Mouse (Mus musculus) kidney, embryonic 16.5 days (tissue): Measurements from ENCODE around the gene Slc8a1. TPM values are rescaled to one million over a fixed set of nuclear protein-coding genes. Genes with fewer than 3 reads are reported as not detected.

ENCODE experiments used
- ATAC-seq: fragments of 200-750 bp; cut with Nextera tagmentation; 2 replicates; pipeline ENCODE4 v1.8.0; 2017; ENCODE audit warnings: moderate TSS enrichment; ENCODE audit not compliant: low FRiP score, low TSS enrichment
- H3K27ac ChIP-seq: fragments of 300-500 bp; sonication (generic); 2 replicates; pipeline ENCODE4 v1.5.1; 2014; ENCODE audit warnings: low read length
- H3K27me3 ChIP-seq: fragments of 300-500 bp; sonication (generic); 2 replicates; pipeline ENCODE4 v1.6.1; 2014; ENCODE audit warnings: low read length, control low read depth, mixed read lengths; ENCODE audit not compliant: insufficient read depth
- H3K36me3 ChIP-seq: fragments of 300-500 bp; sonication (generic); 2 replicates; pipeline ENCODE4 v1.6.1; 2014; ENCODE audit warnings: low read length, control low read depth, mixed read lengths; ENCODE audit not compliant: insufficient read depth
- H3K4me1 ChIP-seq: fragments of 300-500 bp; sonication (generic); 2 replicates; pipeline ENCODE4 v1.6.1; 2014; ENCODE audit warnings: low read length, control low read depth, mixed read lengths; ENCODE audit not compliant: insufficient read depth
- H3K4me2 ChIP-seq: fragments of 300-500 bp; sonication (generic); replicated peaks from 2 replicates; pipeline ENCODE4 v1.6.1; 2014; ENCODE audit warnings: low read depth, low read length
- H3K4me3 ChIP-seq: fragments of 300-500 bp; sonication (generic); 2 replicates; pipeline ENCODE4 v1.5.1; 2014; ENCODE audit warnings: mild to moderate bottlenecking, low read length
- H3K9ac ChIP-seq: fragments of 300-500 bp; sonication (generic); replicated peaks from 2 replicates; pipeline ENCODE4 v1.6.1; 2014; ENCODE audit warnings: low read length
- H3K9me3 ChIP-seq: fragments of 300-500 bp; sonication (generic); 2 replicates; pipeline ENCODE4 v1.6.1; 2016; ENCODE audit warnings: low read length, control low read depth
- WGBS: fragments of 180-500 bp; shearing (Covaris S2); extraction: QIAGEN DNeasy Blood & Tissue Kit; methylation state at CpG from one replicate; pipeline ENCODE4 v1.1.7; 2014; 5-methylcytosine and 5-hydroxymethylcytosine counted together
- polyA plus RNA-seq: library from polyadenylated mRNA; unstranded; fragments of >200 nt; fragmentation: Nextera tagmentation; extraction: Ambion mirVana; gene quantifications from 2 replicates; pipeline ENCODE4 v1.2.1, GENCODE M21; 2015

The Slc8a1 gene
- polyA plus RNA-seq, 1 experiment from 2014 or later = 12.8 TPM

GRCm38 (mm10) chr17:81479807-81480206, 258.4 kb downstream of the Slc8a1 start:
- no peaks in the 10 kb centered on the region for H3K27me3 ChIP-seq
- no peak overlapping the region for H3K4me2 ChIP-seq
- peak overlapping the region; percentile 58; the same call in 1 of the 2 replicates for H3K27ac ChIP-seq
- WGBS = 36% methylated on average over 4 of the region's 4 CpGs
- no peak overlapping the region for H3K4me3 ChIP-seq
- ATAC-seq = no peak
- H3K4me1 ChIP-seq = peaks cover 10% of the 10 kb centered on the region
- H3K9ac ChIP-seq = no peak overlapping the region
- H3K9me3 ChIP-seq = no peaks in the 10 kb centered on the region
- no peaks in the 10 kb centered on the region for H3K36me3 ChIP-seq

GRCm38 (mm10) chr17:81477420-81477819, 260.8 kb downstream of the Slc8a1 start:
- H3K4me3 ChIP-seq = no peak overlapping the region
- 67% methylated on average over 1 of the region's 1 CpGs for WGBS
- no peaks in the 10 kb centered on the region for H3K27me3 ChIP-seq
- no peaks in the 10 kb centered on the region for H3K9me3 ChIP-seq
- H3K36me3 ChIP-seq = no peaks in the 10 kb centered on the region
- no peak overlapping the region for H3K4me2 ChIP-seq
- no peak overlapping the region for H3K27ac ChIP-seq
- H3K9ac ChIP-seq = no peak overlapping the region
- ATAC-seq = no peak
- peaks cover 10% of the 10 kb centered on the region for H3K4me1 ChIP-seq

GRCm38 (mm10) chr17:81473363-81473762, 264.8 kb downstream of the Slc8a1 start:
- no peaks in the 10 kb centered on the region for H3K27me3 ChIP-seq
- H3K27ac ChIP-seq = no peak overlapping the region
- H3K4me1 ChIP-seq = no peaks in the 10 kb centered on the region
- 58% methylated on average over 3 of the region's 3 CpGs for WGBS
- no peak overlapping the region for H3K9ac ChIP-seq
- H3K4me2 ChIP-seq = no peak overlapping the region
- no peaks in the 10 kb centered on the region for H3K36me3 ChIP-seq
- ATAC-seq = no peak
- no peaks in the 10 kb centered on the region for H3K9me3 ChIP-seq
- H3K4me3 ChIP-seq = no peak overlapping the region

- Histone ChIP-seq H3K4me1 (no peaks in the 10 kb centered on the region), H3K4me3 (no peak overlapping the region), H3K4me2 (no peak overlapping the region), H3K9ac (no peak overlapping the region), H3K36me3 (no peaks in the 10 kb centered on the region), H3K27me3 (no peaks in the 10 kb centered on the region), H3K9me3 (no peaks in the 10 kb centered on the region), H3K27ac (no peak overlapping the region)
- WGBS = 56% methylated on average over 5 of the region's 5 CpGs
- ATAC-seq = no peak
These were observed 269.2 kb downstream of the Slc8a1 start for GRCm38 (mm10) chr17:81468941-81469340.

- Histone ChIP-seq H3K4me2 (no peak overlapping the region), H3K27ac (no peak overlapping the region), H3K27me3 (no peaks in the 10 kb centered on the region), H3K4me3 (no peak overlapping the region), H3K9me3 (no peaks in the 10 kb centered on the region), H3K4me1 (no peaks in the 10 kb centered on the region), H3K9ac (no peak overlapping the region), H3K36me3 (no peaks in the 10 kb centered on the region)
- ATAC-seq = no peak
- WGBS = 90% methylated on average over 3 of the region's 3 CpGs
These were observed 278.8 kb downstream of the Slc8a1 start for GRCm38 (mm10) chr17:81459379-81459778.

- WGBS = 64% methylated on average over 7 of the region's 7 CpGs
- no peaks in the 10 kb centered on the region for H3K27me3 ChIP-seq
- no peaks in the 10 kb centered on the region for H3K36me3 ChIP-seq
These were observed 282.2 kb downstream of the Slc8a1 start for GRCm38 (mm10) chr17:81455977-81456376.

GRCm38 (mm10) chr17:81455269-81455668, 282.9 kb downstream of the Slc8a1 start:
- no peaks in the 10 kb centered on the region for H3K36me3 ChIP-seq
- no peak overlapping the region for H3K27ac ChIP-seq
- H3K4me1 ChIP-seq = no peaks in the 10 kb centered on the region
- H3K27me3 ChIP-seq = no peaks in the 10 kb centered on the region
- H3K4me2 ChIP-seq = no peak overlapping the region
- no peak for ATAC-seq
- H3K9ac ChIP-seq = no peak overlapping the region
- H3K9me3 ChIP-seq = no peaks in the 10 kb centered on the region
- H3K4me3 ChIP-seq = no peak overlapping the region
- WGBS = 70% methylated on average over 3 of the region's 3 CpGs

More at GRCm38 (mm10) chr17:81455977-81456376, 282.2 kb downstream of the Slc8a1 start:
- ATAC-seq = no peak
- no peak overlapping the region for H3K9ac ChIP-seq
- no peak overlapping the region for H3K4me3 ChIP-seq
- no peak overlapping the region for H3K4me2 ChIP-seq
- H3K9me3 ChIP-seq = no peaks in the 10 kb centered on the region
- no peak overlapping the region for H3K27ac ChIP-seq
- H3K4me1 ChIP-seq = no peaks in the 10 kb centered on the region

GRCm38 (mm10) chr17:81441463-81441862, 296.7 kb downstream of the Slc8a1 start, which contains the start of gene Gm11096:
Gene Gm11096, plus strand, starts transcription at chr17:81441763.
- peaks cover 18% of the 10 kb centered on the region; the same call in 1 of the 2 replicates for H3K36me3 ChIP-seq
- no peaks in the 10 kb centered on the region for H3K4me1 ChIP-seq
- H3K4me3 ChIP-seq = no peak within 1 kb of the TSS
- no peak within 1 kb of the TSS for H3K27ac ChIP-seq
- ATAC-seq = no peak
- H3K9me3 ChIP-seq = no peaks in the 10 kb centered on the region
- H3K27me3 ChIP-seq = no peaks in the 10 kb centered on the region
- no peak within 1 kb of the TSS for H3K4me2 ChIP-seq
- no peak within 1 kb of the TSS for H3K9ac ChIP-seq

GRCm38 (mm10) chr17:81433148-81433547, 305.0 kb downstream of the Slc8a1 start:
- H3K27me3 ChIP-seq = no peaks in the 10 kb centered on the region
- H3K9ac ChIP-seq = no peak overlapping the region
- H3K27ac ChIP-seq = no peak overlapping the region
- H3K4me1 ChIP-seq = 0 out of 2 replicates have a peak, but pooled peaks cover 5% of the 10 kb centered on the region
- 39% methylated on average over 5 of the region's 5 CpGs for WGBS
- no peak overlapping the region for H3K4me3 ChIP-seq
- H3K4me2 ChIP-seq = no peak overlapping the region
- ATAC-seq = peak; percentile 61; the same call in 1 of the 2 replicates
- H3K36me3 ChIP-seq = peaks cover 11% of the 10 kb centered on the region; the same call in 1 of the 2 replicates
- H3K9me3 ChIP-seq = no peaks in the 10 kb centered on the region

- Histone ChIP-seq H3K4me3 (no peak overlapping the region), H3K4me1 (0 out of 2 replicates have a peak, but pooled peaks cover 5% of the 10 kb centered on the region), H3K27me3 (no peaks in the 10 kb centered on the region), H3K4me2 (no peak overlapping the region), H3K9me3 (no peaks in the 10 kb centered on the region), H3K36me3 (peaks cover 8% of the 10 kb centered on the region; the same call in 1 of the 2 replicates), H3K27ac (no peak overlapping the region), H3K9ac (no peak overlapping the region)
- ATAC-seq = no peak
- WGBS = 77% methylated on average over 2 of the region's 2 CpGs
These were observed 305.4 kb downstream of the Slc8a1 start for GRCm38 (mm10) chr17:81432733-81433132.
